ENCODE assay signal across 20 mouse cellular contexts in genomic region chr1:137079401-137080003, GRCm38 (mm10).
DNase-seq lines count a peak whose midpoint lies in the region; ATAC-seq lines count a peak whose summit lies in the region.
"Had no signal": no experiment of that assay in that cellular context is flagged by ENCODE, and none has a peak within 500 bp of the region (broad histone marks: within the 10 kb centered on the region; RNA-seq: fewer than 3 reads in every experiment).

No protein-coding gene starts in this region.

- H3K4me1 ChIP-seq in intestine, embryonic 14.5 days (replicated peaks; ENCODE audit: control insufficient read depth, insufficient read depth, low read length) = 0 out of 2 replicates have a peak, but pooled peaks cover 2% of the 10 kb centered on the region
- H3K4me1 ChIP-seq in intestine, embryonic 16.5 days (ENCODE audit: control insufficient read depth, insufficient read depth, low read length) = no peaks in the 10 kb centered on the region
- no peaks in the 10 kb centered on the region for H3K4me1 ChIP-seq in embryonic facial prominence, embryonic 11.5 days (ENCODE audit: control insufficient read depth, insufficient read depth, low read length)
- H3K4me1 ChIP-seq in lung, embryonic 15.5 days = peaks cover 16% of the 10 kb centered on the region
- H3K4me1 ChIP-seq in forebrain, embryonic 12.5 days = no peaks in the 10 kb centered on the region
- H3K4me1 ChIP-seq: forebrain, embryonic 15.5 days; limb, embryonic 10.5 days had no signal

- no peak overlapping the region for H3K27ac ChIP-seq in intestine, embryonic 14.5 days (ENCODE audit: low read depth)
- no peak overlapping the region for H3K27ac ChIP-seq in intestine, embryonic 16.5 days (ENCODE audit: low read length)
- no peak overlapping the region for H3K27ac ChIP-seq in embryonic facial prominence, embryonic 11.5 days (replicated peaks; ENCODE audit: low read depth, low read length)
- H3K27ac ChIP-seq in lung, embryonic 15.5 days = peak overlapping the region; percentile 58
- H3K27ac ChIP-seq in forebrain, embryonic 12.5 days = no peak overlapping the region
- H3K27ac ChIP-seq: forebrain, embryonic 15.5 days; heart, embryonic 15.5 days; limb, embryonic 10.5 days had no signal

- no peaks in the 10 kb centered on the region for H3K36me3 ChIP-seq in intestine, embryonic 14.5 days (ENCODE audit: control insufficient read depth, insufficient read depth, low read length)
- H3K36me3 ChIP-seq in intestine, embryonic 16.5 days (ENCODE audit: control insufficient read depth, insufficient read depth, low read length) = no peaks in the 10 kb centered on the region
- no peaks in the 10 kb centered on the region for H3K36me3 ChIP-seq in embryonic facial prominence, embryonic 11.5 days (replicated peaks; ENCODE audit: control insufficient read depth, insufficient read depth, low read depth, low read length)
- H3K36me3 ChIP-seq in lung, embryonic 15.5 days = no peaks in the 10 kb centered on the region
- H3K36me3 ChIP-seq in forebrain, embryonic 12.5 days (replicated peaks) = no peaks in the 10 kb centered on the region
- H3K36me3 ChIP-seq: forebrain, embryonic 15.5 days; heart, embryonic 15.5 days; limb, embryonic 10.5 days had no signal

- no peak overlapping the region for H3K4me3 ChIP-seq in intestine, embryonic 14.5 days (ENCODE audit: low read depth, low read length)
- H3K4me3 ChIP-seq in intestine, embryonic 16.5 days (ENCODE audit: low read length) = no peak overlapping the region
- H3K4me3 ChIP-seq in embryonic facial prominence, embryonic 11.5 days (ENCODE audit: low read depth, low read length) = no peak overlapping the region
- no peak overlapping the region for H3K4me3 ChIP-seq in lung, embryonic 15.5 days
- no peak overlapping the region for H3K4me3 ChIP-seq in forebrain, embryonic 12.5 days (replicated peaks)
- H3K4me3 ChIP-seq: forebrain, embryonic 15.5 days; heart, embryonic 15.5 days; limb, embryonic 10.5 days had no signal

- peak; percentile 51 for DNase-seq in intestine, embryonic 14.5 days (ENCODE audit: low spot score)
- DNase-seq in embryonic facial prominence, embryonic 11.5 days (ENCODE audit: low spot score) = peak; percentile 41
- DNase-seq in adrenal gland, postnatal 36 days = no peak
- DNase-seq: adrenal gland, postnatal 14 days; cerebellum, adult 2 months; heart, adult 18-20 months; layer of hippocampus, postnatal 36 days; midbrain, embryonic 14.5 days; right cerebral cortex, postnatal 25 days; thymus, postnatal 14 days had no signal

- 59% methylated on average over 11 of the region's 11 CpGs for WGBS in intestine, embryonic 14.5 days
- WGBS in intestine, embryonic 16.5 days = 61% methylated on average over 11 of the region's 11 CpGs
- WGBS in embryonic facial prominence, embryonic 11.5 days = 66% methylated on average over 11 of the region's 11 CpGs
- WGBS in lung, embryonic 15.5 days = 38% methylated on average over 11 of the region's 11 CpGs
- 88% methylated on average over 11 of the region's 11 CpGs for WGBS in forebrain, embryonic 12.5 days

- H3K9me3 ChIP-seq in intestine, embryonic 14.5 days (ENCODE audit: control insufficient read depth, low read length) = no peaks in the 10 kb centered on the region
- H3K9me3 ChIP-seq in intestine, embryonic 16.5 days (ENCODE audit: control insufficient read depth, low read length) = no peaks in the 10 kb centered on the region
- H3K9me3 ChIP-seq in embryonic facial prominence, embryonic 11.5 days (replicated peaks; ENCODE audit: control insufficient read depth, low read length) = no peaks in the 10 kb centered on the region
- H3K9me3 ChIP-seq in lung, embryonic 15.5 days = no peaks in the 10 kb centered on the region
- H3K9me3 ChIP-seq in forebrain, embryonic 12.5 days = no peaks in the 10 kb centered on the region
- H3K9me3 ChIP-seq: forebrain, embryonic 15.5 days; heart, embryonic 15.5 days; limb, embryonic 10.5 days had no signal

- H3K9ac ChIP-seq in intestine, embryonic 14.5 days (ENCODE audit: low read length) = no peak overlapping the region
- no peak overlapping the region for H3K9ac ChIP-seq in intestine, embryonic 16.5 days (ENCODE audit: low read depth, low read length)
- no peak overlapping the region for H3K9ac ChIP-seq in embryonic facial prominence, embryonic 11.5 days (replicated peaks; ENCODE audit: low read length)
- H3K9ac ChIP-seq in lung, embryonic 15.5 days = no peak overlapping the region
- H3K9ac ChIP-seq in forebrain, embryonic 12.5 days = no peak overlapping the region
- H3K9ac ChIP-seq: forebrain, embryonic 15.5 days; heart, embryonic 15.5 days had no signal

- no peak for ATAC-seq in intestine, embryonic 14.5 days (replicated peaks; ENCODE audit: low FRiP score, low TSS enrichment, low read depth)
- ATAC-seq in intestine, embryonic 16.5 days = no peak
- no peak for ATAC-seq in embryonic facial prominence, embryonic 11.5 days (replicated peaks; ENCODE audit: insufficient number of reproducible peaks, low FRiP score, low TSS enrichment, low read depth)
- peak; percentile 70 for ATAC-seq in lung, embryonic 15.5 days (ENCODE audit: borderline replicate concordance, extremely low read depth, low FRiP score, low TSS enrichment)
- peak; percentile 23; the same call in 1 of the 2 replicates for ATAC-seq in megakaryocyte progenitor cell, adult 5-6 weeks (replicated peaks; ENCODE audit: poor library complexity)
- no peak for ATAC-seq in forebrain, embryonic 12.5 days (ENCODE audit: low FRiP score)
- ATAC-seq in CD4-positive, CD25-positive, alpha-beta regulatory T cell, adult 4 months = no peak
- ATAC-seq: forebrain, embryonic 15.5 days; inflammation-experienced regulatory T-cells, adult 6 months had no signal

- no peak overlapping the region for H3K4me2 ChIP-seq in intestine, embryonic 14.5 days (ENCODE audit: low read length)
- H3K4me2 ChIP-seq in intestine, embryonic 16.5 days (ENCODE audit: low read depth, low read length) = no peak overlapping the region
- H3K4me2 ChIP-seq in embryonic facial prominence, embryonic 11.5 days (ENCODE audit: low read depth, low read length) = no peak overlapping the region
- peak overlapping the region; percentile 22; the same call in 1 of the 2 replicates for H3K4me2 ChIP-seq in lung, embryonic 15.5 days
- H3K4me2 ChIP-seq in forebrain, embryonic 12.5 days = no peak overlapping the region
- H3K4me2 ChIP-seq: forebrain, embryonic 15.5 days; heart, embryonic 15.5 days; liver, embryonic 11.5 days had no signal

- H3K27me3 ChIP-seq in intestine, embryonic 14.5 days (replicated peaks; ENCODE audit: control insufficient read depth, insufficient read depth, low read length) = no peaks in the 10 kb centered on the region
- H3K27me3 ChIP-seq in intestine, embryonic 16.5 days (replicated peaks; ENCODE audit: control insufficient read depth, insufficient read depth, low read length) = no peaks in the 10 kb centered on the region
- H3K27me3 ChIP-seq in embryonic facial prominence, embryonic 11.5 days (ENCODE audit: control insufficient read depth, insufficient read depth, low read length) = no peaks in the 10 kb centered on the region
- no peaks in the 10 kb centered on the region for H3K27me3 ChIP-seq in lung, embryonic 15.5 days
- H3K27me3 ChIP-seq in forebrain, embryonic 12.5 days = no peaks in the 10 kb centered on the region
- H3K27me3 ChIP-seq: forebrain, embryonic 15.5 days; heart, embryonic 15.5 days had no signal

Comparison
In these comparisons a context has a peak if more than half of its experiments do, and no peak if none do; other contexts are left out.
1. ATAC-seq: peak in lung, embryonic 15.5 days (single experiment) and megakaryocyte progenitor cell, adult 5-6 weeks (single experiment); none in intestine, embryonic 14.5 days (single experiment), intestine, embryonic 16.5 days (single experiment), embryonic facial prominence, embryonic 11.5 days (single experiment), forebrain, embryonic 12.5 days (single experiment) and CD4-positive, CD25-positive, alpha-beta regulatory T cell, adult 4 months (single experiment).
2. DNase-seq: peak in intestine, embryonic 14.5 days (single experiment) and embryonic facial prominence, embryonic 11.5 days (single experiment); none in adrenal gland, postnatal 36 days (0 of 2).